Mouse (Mus musculus) lung, postnatal 0 days (tissue): ENCODE data around the gene 6430548M08Rik.

Source experiments
- CTCF ChIP-seq: IDR thresholded peaks from 2 replicates; pipeline ENCODE4 v1.5.1; 2016; ENCODE audit warnings: antibody characterized with exemption, mild to moderate bottlenecking
- EP300 ChIP-seq: IDR thresholded peaks from 2 replicates; pipeline ENCODE4 v1.6.1; 2016; ENCODE audit warnings: antibody characterized with exemption, mild to moderate bottlenecking, control low read depth

GRCm38 (mm10) chr8:120104721-120105272, 9.2 kb upstream of the 6430548M08Rik start:
- TF ChIP-seq CTCF, result no peak
- peak; percentile 80 for TF ChIP-seq EP300
